Mouse (Mus musculus) lung, postnatal 0 days (tissue): Measurements from ENCODE around the gene Vmn1r47.
"Not testable (repeated sequence)": the region's sequence is repeated elsewhere in the genome, so short reads cannot be mapped to it uniquely, and the experiment has no call there.

Experiments
- CTCF ChIP-seq: IDR thresholded peaks from 2 replicates; pipeline ENCODE4 v1.5.1; 2016; ENCODE audit warnings: antibody characterized with exemption, mild to moderate bottlenecking
- EP300 ChIP-seq: IDR thresholded peaks from 2 replicates; pipeline ENCODE4 v1.6.1; 2016; ENCODE audit warnings: antibody characterized with exemption, mild to moderate bottlenecking, control low read depth

GRCm38 (mm10) chr6:90036741-90037140 is 20.8 kb downstream of the Vmn1r47 start, which contains the start of gene Vmn1r48:
- not testable (repeated sequence) for TF ChIP-seq CTCF, EP300
